In genomic region chr13:100391021-100391420, GRCm38 (mm10) we compare ENCODE assay signal across 8 mouse cellular contexts.
A peak's percentile ranks its signal among the peaks of the same experiment; 100 is the strongest.
DNase-seq lines count a peak whose midpoint lies in the region; ATAC-seq and TF ChIP-seq lines count a peak whose summit lies in the region.
"Not testable (repeated sequence)": the region's sequence is repeated elsewhere in the genome, so short reads cannot be mapped to it uniquely, and the experiment has no call there.

No protein-coding gene starts in this region.

- TF ChIP-seq POLR2A in limb, embryonic 14.5 days (IDR thresholded peaks at IDR 0.05; ENCODE audit: borderline replicate concordance, extremely low read depth, insufficient read depth, insufficient read length), result not testable (repeated sequence)

- TF ChIP-seq EP300 in heart, postnatal 0 days (IDR thresholded peaks at IDR 0.05; ENCODE audit: low read depth); stomach, postnatal 0 days (optimal IDR thresholded peaks at IDR 0.05): not testable (repeated sequence)

- H3K9me3 ChIP-seq in heart, postnatal 0 days (replicated peaks; ENCODE audit: control insufficient read depth, low read length); kidney, postnatal 0 days (replicated peaks; ENCODE audit: low read length); limb, embryonic 14.5 days (ENCODE audit: control insufficient read depth, low read length); stomach, postnatal 0 days (ENCODE audit: control insufficient read depth, low read length): not testable (repeated sequence)

- not testable (repeated sequence) for H3K9ac ChIP-seq in heart, postnatal 0 days (replicated peaks; ENCODE audit: low read depth, low read length); kidney, postnatal 0 days (ENCODE audit: low read depth, low read length); limb, embryonic 14.5 days (ENCODE audit: low read depth, low read length, severe bottlenecking); stomach, postnatal 0 days (ENCODE audit: low read length)

- peak; percentile 16 for DNase-seq in CD4-positive helper T cell, adult 2 months (ENCODE audit: low read depth, low spot score)
- peak; percentile 5 for DNase-seq in adrenal gland, adult 8-10 months
- peak; percentile 27 for DNase-seq in embryo, embryonic 9.5 days (ENCODE audit: extremely low spot score)
- DNase-seq in heart, postnatal 0 days (ENCODE audit: low spot score), result not testable (repeated sequence)
- peak; percentile 65 for DNase-seq in kidney, postnatal 0 days (ENCODE audit: low spot score)
- peak; percentile 33 for DNase-seq in limb, embryonic 14.5 days (ENCODE audit: low spot score)
- peak; percentile 59 for DNase-seq in stomach, postnatal 0 days (ENCODE audit: low spot score)

- ATAC-seq in heart, postnatal 0 days (ENCODE audit: insufficient read depth, low read depth); kidney, postnatal 0 days (replicated peaks; ENCODE audit: low FRiP score, low read depth); limb, embryonic 14.5 days (ENCODE audit: low FRiP score, low read depth); stomach, postnatal 0 days (ENCODE audit: low FRiP score, low TSS enrichment): not testable (repeated sequence)
- peak; percentile 47; the same call in 1 of the 2 replicates for ATAC-seq in monocyte, adult 5-6 weeks (replicated peaks; ENCODE audit: insufficient number of reproducible peaks, low FRiP score, low TSS enrichment, poor library complexity, severe bottlenecking)

- WGBS in heart, postnatal 0 days, result 23% methylated on average over 5 of the region's 5 CpGs
- WGBS in kidney, postnatal 0 days, result 23% methylated on average over 5 of the region's 5 CpGs
- WGBS in limb, embryonic 14.5 days, result 30% methylated on average over 5 of the region's 5 CpGs
- 17% methylated on average over 5 of the region's 5 CpGs for WGBS in stomach, postnatal 0 days

- H3K27me3 ChIP-seq in heart, postnatal 0 days (ENCODE audit: control insufficient read depth, insufficient read depth, low read length); kidney, postnatal 0 days (ENCODE audit: insufficient read depth, low read length); limb, embryonic 14.5 days (ENCODE audit: control insufficient read depth, insufficient read depth, low read length); stomach, postnatal 0 days (ENCODE audit: control insufficient read depth, insufficient read depth, low read length): not testable (repeated sequence)

- not testable (repeated sequence) for H3K27ac ChIP-seq in heart, postnatal 0 days (ENCODE audit: low read depth); kidney, postnatal 0 days; limb, embryonic 14.5 days (replicated peaks; ENCODE audit: low read depth, low read length); stomach, postnatal 0 days (replicated peaks)

- not testable (repeated sequence) for H3K4me2 ChIP-seq in heart, postnatal 0 days (ENCODE audit: low read depth, low read length); kidney, postnatal 0 days (ENCODE audit: low read length); limb, embryonic 14.5 days (replicated peaks; ENCODE audit: low read depth, low read length, severe bottlenecking); stomach, postnatal 0 days (replicated peaks; ENCODE audit: low read depth)

- TF ChIP-seq CTCF in heart, postnatal 0 days (IDR thresholded peaks at IDR 0.05; ENCODE audit: low read depth), result peak; percentile 43
- TF ChIP-seq CTCF in kidney, postnatal 0 days (IDR thresholded peaks at IDR 0.05; ENCODE audit: low read depth), result peak; percentile 76
- peak; percentile 78 for TF ChIP-seq CTCF in stomach, postnatal 0 days (IDR thresholded peaks at IDR 0.05; ENCODE audit: low read depth)

- H3K4me1 ChIP-seq in heart, postnatal 0 days (ENCODE audit: control insufficient read depth, insufficient read depth); kidney, postnatal 0 days (replicated peaks; ENCODE audit: insufficient read depth, low read length); limb, embryonic 14.5 days (ENCODE audit: control insufficient read depth, insufficient read depth, low read length); stomach, postnatal 0 days (replicated peaks; ENCODE audit: control insufficient read depth, insufficient read depth): not testable (repeated sequence)

- H3K4me3 ChIP-seq in heart, postnatal 0 days (ENCODE audit: low read depth, low read length); kidney, postnatal 0 days (replicated peaks; ENCODE audit: low read depth, low read length); limb, embryonic 14.5 days (replicated peaks; ENCODE audit: low read length); stomach, postnatal 0 days (ENCODE audit: low read depth, low read length): not testable (repeated sequence)

- H3K36me3 ChIP-seq in heart, postnatal 0 days (replicated peaks; ENCODE audit: control insufficient read depth, insufficient read depth, low read length); kidney, postnatal 0 days (ENCODE audit: insufficient read depth, low read length); limb, embryonic 14.5 days (ENCODE audit: control insufficient read depth, insufficient read depth, low read length); stomach, postnatal 0 days (ENCODE audit: control insufficient read depth, insufficient read depth, low read length): not testable (repeated sequence)
